Mouse (Mus musculus) frontal cortex, postnatal 36 days (tissue): ENCODE measurements around the gene Rnf215.
A peak's percentile ranks its signal among the peaks of the same experiment; 100 is the strongest.
"Not testable (repeated sequence)": the region's sequence is repeated elsewhere in the genome, so short reads cannot be mapped to it uniquely, and the experiment has no call there.

ENCODE experiments used
- DNase-seq, 2 experiments: peaks; one replicate each; pipeline ENCODE4 v3.0.0; 2022; ENCODE audit warnings: low spot score in 2 of 2

Gene Rnf215

DNA sequence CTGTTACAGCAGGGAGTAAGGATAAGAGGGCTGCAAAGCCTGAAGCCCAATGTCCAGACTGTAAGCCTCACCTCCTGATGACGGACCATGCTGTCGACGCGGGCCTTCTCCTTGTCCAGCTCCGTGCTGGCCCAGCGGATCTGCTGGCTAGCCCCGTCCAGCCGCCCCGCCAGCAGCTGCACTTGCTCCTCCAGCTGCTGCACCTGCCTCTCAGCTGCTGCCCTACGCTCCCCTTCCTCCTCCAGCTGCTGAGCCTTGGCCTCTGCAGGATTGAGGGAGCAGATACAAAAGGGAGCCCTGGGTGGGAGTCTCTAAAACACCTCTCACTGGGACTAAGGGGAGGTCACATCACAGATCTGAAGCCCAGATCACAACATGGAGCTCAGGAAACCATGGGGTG lies 12.1 kb downstream of the Rnf215 start:
- DNase-seq, result no peak

- DNase-seq, result no peak
These were observed 13.1 kb downstream of the Rnf215 start for GRCm38 (mm10) chr11:4148120-4148519.

DNA sequence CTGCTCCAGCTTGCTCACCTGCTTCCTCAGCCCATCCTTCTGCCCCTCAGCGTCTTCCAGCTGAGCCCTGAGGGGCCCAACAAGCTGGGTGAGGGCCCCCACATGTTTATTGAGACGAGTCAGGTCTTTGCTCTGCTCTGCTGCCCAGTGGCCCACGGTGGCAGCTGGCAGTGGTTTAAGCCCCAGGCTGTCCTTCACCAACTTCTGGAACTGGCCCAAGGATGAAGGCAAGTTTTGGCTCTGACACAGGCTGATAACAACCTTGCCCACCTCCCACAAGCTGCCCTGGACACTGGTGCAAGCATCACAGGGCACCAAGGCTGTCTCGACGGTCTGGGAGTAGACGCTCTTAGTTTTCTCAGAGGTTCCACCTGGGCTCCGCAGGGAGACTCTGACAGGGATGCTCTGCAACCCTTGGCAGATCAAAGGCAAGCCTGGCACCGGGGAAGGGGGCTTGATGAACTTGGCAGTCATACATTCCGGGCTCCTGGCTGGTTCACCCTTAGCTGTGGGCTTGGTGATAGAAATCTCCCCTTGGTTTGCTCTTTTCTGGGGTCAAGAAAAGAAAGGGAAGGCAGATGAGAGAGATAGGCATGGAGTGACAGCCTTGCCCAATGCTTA lies 13.6 kb downstream of the Rnf215 start:
- no peak for DNase-seq

DNA sequence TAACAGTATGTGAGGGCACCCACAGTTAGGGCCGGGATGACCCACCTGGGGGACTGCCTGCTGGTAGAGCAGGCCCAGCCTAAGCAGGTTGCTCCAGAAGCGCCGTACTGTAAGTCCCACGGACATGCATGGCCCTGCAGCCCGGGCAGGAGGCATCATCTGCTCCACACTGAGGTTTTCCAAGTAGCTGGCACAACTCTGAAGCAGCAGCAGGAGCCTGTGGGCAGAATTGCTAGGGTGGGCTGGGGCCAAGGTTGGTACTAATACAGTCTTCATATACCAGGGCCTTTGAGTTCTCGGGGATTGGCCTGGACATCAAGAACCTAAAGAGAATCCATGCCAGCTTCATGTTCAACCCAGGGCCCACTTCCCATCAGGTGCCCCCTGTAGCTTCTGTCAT lies 14.9 kb downstream of the Rnf215 start:
- no peak for DNase-seq

DNA sequence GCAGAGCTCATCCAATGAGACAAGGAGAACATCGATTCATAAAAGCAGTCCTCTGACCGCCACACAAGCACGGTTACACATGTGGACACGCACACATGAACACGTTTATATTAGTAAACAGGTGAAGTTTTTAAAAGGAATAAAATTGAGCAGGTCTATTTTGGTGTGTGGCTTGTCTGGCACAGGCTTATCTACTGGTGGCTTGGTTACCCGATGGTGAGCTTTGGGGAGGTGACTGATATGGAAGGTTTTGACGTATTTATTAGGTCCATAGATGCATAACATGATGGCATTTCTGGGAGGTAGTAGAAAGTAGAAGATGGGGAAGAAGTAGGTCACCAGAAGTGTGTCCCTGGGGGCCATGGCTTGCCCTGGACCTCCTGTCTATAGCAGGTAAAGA lies 18.7 kb downstream of the Rnf215 start:
- no peak for DNase-seq

- peak in 1 of 2 experiments; percentile 45 for DNase-seq
These were observed 20.6 kb downstream of the Rnf215 start for GRCm38 (mm10) chr11:4155641-4156040.

DNA sequence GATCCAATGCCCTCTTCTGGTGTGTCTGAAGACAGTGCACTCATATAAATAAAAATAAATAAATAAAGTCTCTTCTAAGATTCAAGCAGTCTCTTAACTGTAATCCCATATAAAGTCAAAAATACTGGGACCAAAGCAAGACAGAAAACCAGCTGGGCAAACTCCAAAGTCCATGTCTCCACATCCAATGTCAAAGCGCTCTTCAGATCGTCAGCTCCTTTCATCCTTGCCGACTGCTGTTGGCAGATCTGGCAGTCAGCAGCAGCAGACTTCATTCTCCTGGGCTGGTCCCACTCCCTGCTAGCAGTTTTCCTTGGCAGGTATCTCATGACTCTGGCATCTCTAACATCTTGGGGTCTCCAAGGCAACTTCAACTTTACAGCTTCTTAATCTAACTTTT lies 23.7 kb downstream of the Rnf215 start:
- DNase-seq, result no peak

DNA sequence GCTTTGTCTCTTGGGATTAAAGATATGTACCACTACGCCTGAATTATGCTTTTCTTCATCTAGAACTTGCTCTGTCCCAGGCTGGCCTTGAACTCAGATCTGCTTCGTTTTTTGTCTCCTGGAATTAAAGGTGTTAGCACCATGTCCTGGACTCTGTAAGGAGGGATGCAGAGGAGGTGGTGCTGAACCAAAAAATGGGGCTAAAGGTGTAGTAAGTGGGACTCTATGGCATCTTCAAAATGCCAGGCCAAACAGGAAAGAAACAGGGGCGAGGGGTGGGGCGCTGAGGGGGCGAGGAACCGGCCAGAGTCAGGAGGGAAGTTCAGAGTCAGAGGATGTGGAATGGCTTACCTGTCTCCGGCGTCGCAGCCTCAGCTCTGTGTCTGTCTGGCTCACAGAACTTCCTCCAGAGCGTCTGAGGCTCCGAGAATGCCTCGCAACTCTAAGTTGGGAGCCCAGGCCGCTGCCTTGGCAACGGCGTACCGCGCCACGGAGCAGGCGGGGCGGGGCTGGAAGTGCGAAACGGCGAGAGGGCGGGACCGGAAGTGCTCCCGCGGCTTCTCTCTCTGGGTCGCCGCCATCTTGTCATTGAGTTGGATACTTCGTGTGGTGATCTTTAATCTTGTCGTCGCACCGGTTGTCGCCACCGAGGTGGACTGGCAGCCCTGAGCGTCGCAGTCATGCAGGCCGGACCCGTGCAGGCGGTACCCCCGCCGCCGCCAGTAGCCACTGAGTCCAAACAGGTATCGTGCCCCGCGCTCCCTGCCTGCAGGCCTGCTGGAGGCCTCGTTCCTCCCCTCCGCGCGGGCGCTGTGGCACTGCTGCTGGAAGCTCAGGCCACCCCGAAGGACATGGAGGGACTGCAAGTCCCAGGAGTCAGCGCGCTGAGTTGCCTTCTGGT lies 25.1 kb downstream of the Rnf215 start, which contains the start of the genes Ccdc157 and Sf3a1:
Ccdc157 (minus strand) TSS at position 486 of the 901 bp plus-strand sequence.
Sf3a1 (plus strand) TSS at position 543 of the 901 bp plus-strand sequence.
- peak; percentile 93 to 96 for DNase-seq

- DNase-seq, result no peak
These were observed 25.9 kb downstream of the Rnf215 start for GRCm38 (mm10) chr11:4160758-4161480.

GRCm38 (mm10) chr11:4164701-4165100 lies 29.7 kb downstream of the Rnf215 start:
- DNase-seq, result no peak

DNA sequence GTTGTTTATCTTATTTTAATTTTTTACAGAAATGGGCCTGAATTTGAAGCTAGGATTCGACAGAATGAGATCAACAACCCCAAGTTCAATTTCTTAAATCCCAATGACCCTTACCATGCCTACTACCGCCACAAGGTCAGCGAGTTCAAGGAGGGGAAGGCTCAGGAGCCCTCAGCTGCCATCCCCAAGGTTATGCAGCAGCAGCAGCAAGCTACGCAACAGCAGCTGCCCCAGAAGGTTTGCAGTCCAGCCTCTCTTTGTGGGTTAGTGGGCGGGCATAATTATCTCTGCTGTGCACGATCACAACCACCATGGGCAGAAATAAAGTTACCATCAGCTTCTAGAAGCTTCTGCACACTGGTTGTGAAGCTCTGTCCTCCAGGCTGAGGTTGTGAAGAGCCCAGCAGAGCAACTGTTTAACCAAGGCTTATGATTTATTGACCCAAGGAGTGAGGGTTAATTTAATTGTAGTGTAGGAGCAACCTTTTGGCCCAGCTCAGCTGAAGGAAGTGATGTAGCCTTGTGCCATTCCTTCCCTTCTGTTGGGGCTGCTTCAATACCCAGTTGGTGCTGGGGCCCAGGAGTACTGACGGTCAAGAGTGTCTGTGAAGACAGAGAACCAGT lies 31.6 kb downstream of the Rnf215 start:
- DNase-seq, result no peak

DNA sequence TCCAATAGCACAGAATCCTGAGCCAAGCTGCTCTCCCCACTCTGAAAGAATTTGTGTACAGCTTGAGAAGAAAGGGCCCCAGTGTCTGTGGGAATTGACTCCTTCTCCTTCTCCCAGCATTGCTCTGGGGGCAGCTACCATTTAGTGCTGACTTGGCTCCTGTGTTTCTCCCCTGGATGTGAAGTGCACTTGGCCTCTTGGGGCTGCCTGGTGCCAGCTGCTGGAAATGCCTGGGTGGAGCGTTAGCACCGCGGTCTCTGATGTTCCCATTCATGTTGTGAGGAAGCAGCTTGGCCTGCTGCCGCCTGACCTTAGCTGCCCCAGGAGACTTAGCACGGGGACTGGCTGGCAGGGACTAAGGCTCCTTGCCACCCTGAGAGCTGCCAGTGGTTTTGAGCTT lies 39.6 kb downstream of the Rnf215 start:
- peak; percentile 41 to 75 for DNase-seq

- no peak for DNase-seq
These were observed 42.7 kb downstream of the Rnf215 start for GRCm38 (mm10) chr11:4177716-4178115.

DNA sequence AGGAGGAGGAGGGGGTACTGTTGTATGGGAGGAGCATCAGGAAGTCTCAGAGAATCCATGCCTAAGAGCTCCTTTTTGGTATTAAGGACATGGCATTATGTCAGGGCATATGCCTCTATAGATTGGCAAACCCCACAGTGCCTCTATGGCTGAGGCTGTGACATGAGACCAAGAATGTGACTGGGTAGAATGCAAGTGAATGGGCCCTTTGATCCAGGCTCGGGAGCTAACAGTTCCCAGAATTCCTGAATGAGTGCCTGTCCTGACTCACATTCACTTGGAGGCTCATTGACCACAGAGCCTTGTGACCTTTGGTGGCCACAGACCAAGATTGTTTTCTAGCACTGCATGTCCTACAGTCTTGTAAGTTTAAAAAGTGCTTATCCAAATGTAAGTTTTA lies 47.1 kb downstream of the Rnf215 start:
- DNase-seq, result no peak

DNA sequence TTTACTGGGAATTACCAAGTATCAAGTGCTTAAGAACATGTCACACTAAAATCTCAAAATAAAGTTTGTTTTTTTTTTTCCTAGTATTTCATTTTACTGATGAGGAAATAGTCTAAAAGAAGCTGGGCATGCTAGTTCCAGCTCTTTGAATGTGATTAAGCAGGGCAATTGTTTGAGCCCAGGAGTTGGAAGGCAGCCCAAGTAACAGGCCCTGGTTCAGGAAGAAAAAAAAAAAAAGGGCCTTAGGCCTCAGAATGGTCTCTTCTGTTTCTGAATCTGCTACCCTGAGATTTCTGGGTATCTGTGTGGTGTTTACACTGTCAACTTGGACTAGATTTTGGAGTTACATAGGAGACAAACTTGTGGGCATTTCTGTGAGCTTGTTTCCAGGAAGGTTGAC lies 48.5 kb downstream of the Rnf215 start:
- no peak for DNase-seq

- no peak for DNase-seq
These were observed 49.4 kb downstream of the Rnf215 start for GRCm38 (mm10) chr11:4184251-4184952.

DNA sequence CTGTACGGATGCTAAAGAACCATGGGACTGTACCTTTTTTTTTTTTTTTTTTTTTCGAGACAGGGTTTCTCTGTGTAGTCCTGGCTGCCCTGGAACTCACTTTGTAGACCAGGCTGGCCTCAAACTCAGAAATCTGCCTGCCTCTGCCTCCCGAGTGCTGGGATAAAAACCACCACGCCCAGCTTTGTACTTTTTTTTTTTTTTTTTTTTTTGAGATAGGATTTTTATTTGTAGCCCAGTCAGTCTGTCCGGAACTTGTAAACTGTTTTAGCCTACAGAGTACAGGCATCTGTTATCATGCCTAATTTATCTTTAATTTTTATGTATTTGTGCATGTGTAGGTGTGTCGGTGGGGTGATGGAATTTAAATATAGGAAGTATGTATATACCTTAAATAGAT lies 50.5 kb downstream of the Rnf215 start:
- DNase-seq, result not testable (repeated sequence)

GRCm38 (mm10) chr11:4186486-4187317 lies 51.7 kb downstream of the Rnf215 start, which contains the start of gene Tbc1d10a:
Gene Tbc1d10a (plus strand): TSS chr11:4186789.
- peak; percentile 97 to 98 for DNase-seq

DNA sequence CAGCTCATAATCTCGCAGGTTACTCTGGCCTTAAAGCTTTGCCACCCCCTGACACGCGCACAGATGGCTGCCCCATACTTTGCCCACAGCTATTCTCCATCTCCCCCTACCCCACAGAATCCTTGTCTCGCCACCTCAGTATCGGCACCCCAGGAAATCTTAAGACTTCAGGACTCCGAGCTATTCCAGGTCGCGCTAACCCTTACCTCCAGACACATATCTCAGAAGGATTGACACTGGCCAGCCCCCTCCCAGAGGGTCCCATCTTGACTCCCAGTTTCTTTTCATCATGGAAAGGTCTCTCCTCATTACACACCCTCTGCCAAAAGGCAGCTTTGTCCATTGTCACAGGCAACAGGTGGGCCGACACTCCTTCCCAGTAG lies 52.3 kb downstream of the Rnf215 start:
- DNase-seq, result no peak

DNA sequence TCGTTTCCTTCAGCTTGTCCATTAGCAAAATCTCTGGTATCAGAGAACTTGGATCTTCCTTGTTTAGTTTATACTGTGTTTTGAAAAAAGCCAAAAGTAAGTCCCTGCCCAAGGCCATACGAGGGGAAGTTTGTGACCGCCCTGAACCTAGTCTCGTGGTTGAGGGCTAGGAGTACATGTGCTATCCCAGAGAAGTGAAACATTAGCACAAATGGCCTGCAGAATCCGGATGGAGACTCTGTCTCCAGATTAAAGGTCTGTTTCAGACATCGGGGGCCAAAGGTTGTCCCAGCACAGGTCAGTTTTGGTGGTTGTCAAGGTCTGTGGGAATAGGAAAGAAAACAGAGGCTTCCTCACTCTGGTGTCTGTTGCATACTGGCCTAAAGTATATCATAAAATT lies 54.2 kb downstream of the Rnf215 start:
- no peak for DNase-seq
